Mouse (Mus musculus): ENCODE measurements around the gene Vipas39.

Gene Vipas39

DNA sequence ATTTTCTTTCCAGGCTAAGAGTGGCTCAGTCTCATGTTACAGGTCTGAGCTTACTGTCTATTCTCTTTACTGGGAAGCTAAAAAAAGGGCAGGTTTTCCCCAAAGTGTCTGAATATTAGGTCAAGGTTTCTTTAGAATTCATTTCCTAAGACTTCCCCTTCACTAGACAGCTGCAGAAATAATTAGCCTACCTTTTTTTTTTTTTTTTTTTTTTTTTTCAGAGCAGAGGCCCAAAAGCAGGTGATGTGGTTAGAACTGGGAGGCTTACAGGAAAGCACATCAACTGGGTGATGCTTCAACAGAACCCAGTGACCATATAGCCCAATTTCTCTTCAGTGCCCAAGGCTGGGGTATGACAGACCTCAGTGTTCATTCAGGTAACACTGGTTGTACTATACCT is 69.7 kb downstream of the Vipas39 start:
- no peak for DNase-seq (ENCODE audit: low read depth)

DNA sequence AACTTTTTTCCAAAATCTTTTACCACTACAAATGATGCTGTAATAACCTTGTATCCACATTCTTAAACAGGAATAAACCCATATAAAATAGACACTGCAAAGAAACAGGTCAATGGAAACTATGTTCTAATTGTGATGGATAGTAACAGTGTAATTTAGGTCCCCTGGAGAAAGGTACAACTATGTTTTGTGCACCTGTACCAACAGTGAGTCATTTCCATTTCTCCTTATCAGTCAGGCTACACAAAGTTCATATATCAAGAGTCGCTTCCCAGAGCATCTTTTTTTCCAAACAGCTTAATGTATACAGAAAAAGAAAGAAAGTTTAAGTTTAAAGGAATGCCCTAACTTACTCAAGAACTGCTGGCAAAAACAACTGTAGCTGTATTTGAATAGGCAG is 71.0 kb downstream of the Vipas39 start:
- DNase-seq (ENCODE audit: low read depth) = no peak

- no peak for DNase-seq (ENCODE audit: low read depth)
These were observed 73.0 kb downstream of the Vipas39 start for GRCm38 (mm10) chr12:87193008-87193407.

Measured in naive thymus-derived CD4-positive, alpha-beta T cell, adult 2 months (primary cell).